Mouse (Mus musculus): ENCODE results near the gene Cmtm8.

DNA sequence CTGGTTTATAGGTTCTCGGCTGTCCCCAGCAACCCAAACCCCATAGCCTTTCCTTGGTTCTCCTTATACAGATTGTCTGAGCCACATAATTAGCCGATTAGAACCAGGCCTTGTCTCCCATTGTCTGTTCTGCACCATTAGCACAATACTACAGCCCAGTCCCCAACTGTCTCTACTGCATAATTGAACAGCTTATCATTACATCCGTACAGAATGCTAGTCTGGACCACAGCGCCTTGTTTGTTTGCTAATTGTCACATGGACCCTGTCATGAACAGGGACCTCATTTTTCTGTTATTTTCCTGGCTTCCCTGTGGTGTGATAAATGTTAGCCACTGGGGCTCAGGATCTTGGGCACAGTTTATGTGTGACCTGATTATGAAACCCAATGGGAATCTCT lies 84.1 kb downstream of the Cmtm8 start:
- no peak for TF ChIP-seq POLR2A (IDR thresholded peaks at IDR 0.05; ENCODE audit: borderline replicate concordance, insufficient read depth, low read length)
- no peak for TF ChIP-seq CTCF (IDR thresholded peaks at IDR 0.05; ENCODE audit: borderline replicate concordance, insufficient read depth, low read depth, low read length)

Measured in cerebellum, adult 2 months (tissue).